Mouse (Mus musculus) liver, postnatal 0 days (tissue): ENCODE results near the gene Gm10447. TPM values are rescaled to one million over a fixed set of nuclear protein-coding genes. Genes with fewer than 3 reads are reported as not detected.

Experiments used
- ATAC-seq: fragments of 200-750 bp; cut with Nextera tagmentation; 2 replicates; pipeline ENCODE4 v1.8.0; 2017; ENCODE audit warnings: mild to moderate bottlenecking, moderate library complexity
- DNase-seq: peaks from one replicate; pipeline ENCODE4 v3.0.0-alpha.2; 2016
- H3K27ac ChIP-seq: fragments of 300-500 bp; sonication (generic); 2 replicates; pipeline ENCODE4 v1.5.1; 2014; ENCODE audit warnings: antibody characterized with exemption, moderate library complexity, mild to moderate bottlenecking, low read depth
- H3K27me3 ChIP-seq: fragments of 300-500 bp; sonication (generic); 2 replicates; pipeline ENCODE4 v1.6.1; 2014; ENCODE audit warnings: low read length, control low read depth, mixed read lengths; ENCODE audit not compliant: insufficient read depth
- H3K36me3 ChIP-seq: fragments of 300-500 bp; sonication (generic); replicated peaks from 2 replicates; pipeline ENCODE4 v1.6.1; 2014; ENCODE audit warnings: mild to moderate bottlenecking, control low read depth, low read length, moderate library complexity, mixed read lengths; ENCODE audit not compliant: insufficient read depth
- H3K4me1 ChIP-seq: fragments of 300-500 bp; sonication (generic); 2 replicates; pipeline ENCODE4 v1.6.1; 2014; ENCODE audit warnings: antibody characterized with exemption, mild to moderate bottlenecking, control low read depth; ENCODE audit not compliant: insufficient read depth
- H3K4me2 ChIP-seq: fragments of 300-500 bp; sonication (generic); 2 replicates; pipeline ENCODE4 v1.6.1; 2014; ENCODE audit warnings: low read depth, mild to moderate bottlenecking, low read length, moderate library complexity, mixed read lengths
- H3K4me3 ChIP-seq: fragments of 300-500 bp; sonication (generic); 2 replicates; pipeline ENCODE4 v1.5.1; 2014; ENCODE audit warnings: low read depth, low read length
- H3K9ac ChIP-seq: fragments of 300-500 bp; sonication (generic); replicated peaks from 2 replicates; pipeline ENCODE4 v1.6.1; 2014; ENCODE audit warnings: mild to moderate bottlenecking, moderate library complexity
- H3K9me3 ChIP-seq: fragments of 300-500 bp; sonication (generic); 2 replicates; pipeline ENCODE4 v1.6.1; 2016; ENCODE audit warnings: mild to moderate bottlenecking, control low read depth, low read length, mixed read lengths
- CTCF ChIP-seq: sonication (generic); IDR thresholded peaks from 2 replicates; pipeline ENCODE4 v1.5.1; 2016; ENCODE audit warnings: antibody characterized with exemption, low read depth
- EP300 ChIP-seq: IDR thresholded peaks from 2 replicates; pipeline ENCODE4 v1.6.1; 2016; ENCODE audit warnings: antibody characterized with exemption, low read depth, mild to moderate bottlenecking
- WGBS: fragments of 180-500 bp; shearing (Covaris S2); extraction: QIAGEN DNeasy Blood & Tissue Kit; methylation state at CpG from one replicate; pipeline ENCODE4 v1.1.7; 2014; ENCODE audit not compliant: insufficient replicate concordance; 5-methylcytosine and 5-hydroxymethylcytosine counted together
- microRNA-seq: library from miRNA; unstranded; fragments of <30 nt; microRNA quantifications from one replicate; pipeline ENCODE4, GENCODE M21; 2016
- polyA plus RNA-seq: library from polyadenylated mRNA; unstranded; fragments of >200 nt; fragmentation: Nextera tagmentation; extraction: Ambion mirVana; gene quantifications from 2 replicates; pipeline ENCODE4 v1.2.1, GENCODE M21; 2015

The Gm10447 gene
- polyA plus RNA-seq, 1 experiment from 2014 or later = 0.25 TPM

- Histone ChIP-seq H3K27ac (peak overlapping the region; percentile 87), H3K36me3 (peaks cover 15% of the 10 kb centered on the region), H3K4me2 (no peak overlapping the region), H3K9ac (no peak overlapping the region), H3K4me3 (no peak overlapping the region), H3K9me3 (no peaks in the 10 kb centered on the region), H3K27me3 (no peaks in the 10 kb centered on the region), H3K4me1 (peaks cover 14% of the 10 kb centered on the region)
- ATAC-seq = no peak
- WGBS = 54% methylated on average over 2 of the region's 2 CpGs
- no peak for TF ChIP-seq EP300
- no peak for TF ChIP-seq CTCF
- DNase-seq = peak; percentile 60
Measured at GRCm38 (mm10) chr11:53424826-53425225, 32.1 kb downstream of the Gm10447 start.

GRCm38 (mm10) chr11:53423036-53423435 lies 33.9 kb downstream of the Gm10447 start, which contains the start of gene Leap2:
Gene Leap2 (minus strand): TSS chr11:53423170.
- peak; percentile 44 for TF ChIP-seq CTCF
- peak; percentile 63 for TF ChIP-seq EP300
- H3K4me3 ChIP-seq = peak within 1 kb of the TSS; percentile 41
- no peaks in the 10 kb centered on the region for H3K9me3 ChIP-seq
- peak; percentile 42 for DNase-seq
- 49% methylated on average over 4 of the region's 4 CpGs for WGBS
- H3K9ac ChIP-seq = peak within 1 kb of the TSS; percentile 55
- H3K4me2 ChIP-seq = peak within 1 kb of the TSS; percentile 59
- peak within 1 kb of the TSS; percentile 87 for H3K27ac ChIP-seq
- peak; percentile 87 for ATAC-seq
- no peaks in the 10 kb centered on the region for H3K27me3 ChIP-seq
- peaks cover 16% of the 10 kb centered on the region for H3K36me3 ChIP-seq
- 0 out of 2 replicates have a peak, but pooled peaks cover 7% of the 10 kb centered on the region for H3K4me1 ChIP-seq

GRCm38 (mm10) chr11:53418048-53418447 lies 38.9 kb downstream of the Gm10447 start:
- no peak overlapping the region for H3K9ac ChIP-seq
- no peaks in the 10 kb centered on the region for H3K27me3 ChIP-seq
- H3K27ac ChIP-seq = no peak overlapping the region
- TF ChIP-seq EP300 (no peak), CTCF (no peak)
- H3K4me1 ChIP-seq = no peaks in the 10 kb centered on the region
- no peaks in the 10 kb centered on the region for H3K9me3 ChIP-seq
- DNase-seq (no peak), ATAC-seq (peak; percentile 35; the same call in 1 of the 2 replicates)
- no peak overlapping the region for H3K4me2 ChIP-seq
- peaks cover 53% of the 10 kb centered on the region for H3K36me3 ChIP-seq
- H3K4me3 ChIP-seq = no peak overlapping the region

GRCm38 (mm10) chr11:53413871-53414270 lies 43.0 kb downstream of the Gm10447 start:
- no peak overlapping the region for H3K4me2 ChIP-seq
- H3K4me3 ChIP-seq = no peak overlapping the region
- TF ChIP-seq CTCF = no peak
- TF ChIP-seq EP300 = no peak
- no peaks in the 10 kb centered on the region for H3K4me1 ChIP-seq
- no peak for ATAC-seq
- peaks cover 76% of the 10 kb centered on the region for H3K36me3 ChIP-seq
- WGBS = 81% methylated on average over 4 of the region's 4 CpGs
- H3K9me3 ChIP-seq = no peaks in the 10 kb centered on the region
- H3K9ac ChIP-seq = no peak overlapping the region
- no peak overlapping the region for H3K27ac ChIP-seq
- DNase-seq = no peak
- no peaks in the 10 kb centered on the region for H3K27me3 ChIP-seq

GRCm38 (mm10) chr11:53411738-53412137 lies 45.2 kb downstream of the Gm10447 start:
- Histone ChIP-seq H3K27me3 (no peaks in the 10 kb centered on the region), H3K9ac (no peak overlapping the region), H3K36me3 (peaks cover 75% of the 10 kb centered on the region), H3K9me3 (no peaks in the 10 kb centered on the region), H3K4me3 (no peak overlapping the region), H3K27ac (no peak overlapping the region), H3K4me2 (no peak overlapping the region), H3K4me1 (no peaks in the 10 kb centered on the region)
- ATAC-seq = no peak
- no peak for DNase-seq
- TF ChIP-seq EP300 = no peak
- TF ChIP-seq CTCF = peak; percentile 75

Small RNAs within 50 kb of the gene (microRNA-seq; reads per million reads assigned to microRNA genes)
- gene Mir6920 = not detected

Other genes with a start within 250 kb of the Gm10447 start
- 37.4 and 41.4 TPM in 2 replicates for gene Hspa4, start 156.7 kb downstream of the Gm10447 start, polyA plus RNA-seq
- 6.0 and 7.4 TPM in 2 replicates for gene Zcchc10, start 132.4 kb downstream of the Gm10447 start, polyA plus RNA-seq
- 9.1 and 12.4 TPM in 2 replicates for gene Aff4, start 106.3 kb downstream of the Gm10447 start, polyA plus RNA-seq
- gene Leap2, start 33.9 kb downstream of the Gm10447 start, polyA plus RNA-seq = 198 and 209 TPM in 2 replicates
- 1,453 and 1,461 TPM in 2 replicates for gene Uqcrq, start 26.3 kb downstream of the Gm10447 start, polyA plus RNA-seq
- gene Gdf9, start 26.1 kb downstream of the Gm10447 start, polyA plus RNA-seq = 0.15 and 0.18 TPM in 2 replicates
- gene Shroom1, start 95 bp upstream of the Gm10447 start, polyA plus RNA-seq = 5.5 TPM in 2 replicates
- not detected in 2 replicates for gene Gm9837, start 13.4 kb upstream of the Gm10447 start, polyA plus RNA-seq
- gene Gm9945, start 23.1 kb upstream of the Gm10447 start, polyA plus RNA-seq = 0.15 and 0.31 TPM in 2 replicates
- gene Sowaha, start 23.2 kb upstream of the Gm10447 start, polyA plus RNA-seq = 7.4 and 7.9 TPM in 2 replicates
- gene Sept8, start 62.1 kb upstream of the Gm10447 start, polyA plus RNA-seq = 6.2 and 7.2 TPM in 2 replicates
- gene Kif3a, start 110.3 kb upstream of the Gm10447 start, polyA plus RNA-seq = 5.3 and 7.1 TPM in 2 replicates
- 0.28 TPM in 1 of 2 replicates, not detected in the other for gene Il4, start 161.6 kb upstream of the Gm10447 start, polyA plus RNA-seq
- not detected in 2 replicates for gene Il13, start 177.6 kb upstream of the Gm10447 start, polyA plus RNA-seq